Mouse (Mus musculus): ENCODE measurements around the gene Rmnd5a. TPM values are rescaled to one million over a fixed set of nuclear protein-coding genes. Genes with fewer than 3 reads are reported as not detected.

Rmnd5a gene
- total and polyA plus RNA-seq, 3 experiments: 22.6 to 497 (median 23.3) TPM

DNA sequence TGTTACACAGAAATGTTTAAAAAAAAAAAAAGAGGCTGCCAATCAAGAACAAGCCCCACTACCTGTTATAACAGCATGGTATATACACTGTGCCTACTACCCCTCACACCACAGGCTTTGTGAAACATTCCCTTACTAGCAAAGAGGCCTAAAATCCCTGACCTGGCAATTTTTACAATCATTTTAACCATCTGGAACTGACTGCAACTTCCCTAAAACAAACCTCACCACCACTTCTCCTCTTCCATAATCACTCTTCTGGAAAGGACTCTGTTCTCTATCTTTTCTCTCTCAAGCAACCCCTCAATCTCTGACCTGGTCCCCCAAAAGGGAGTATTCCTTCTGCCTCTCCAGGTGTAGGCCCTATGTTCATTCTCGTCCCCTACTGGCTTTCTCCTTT is 2.4 kb downstream of the Rmnd5a start:
- Histone ChIP-seq H3K4me1 (ENCODE audit: control insufficient read depth in 1 of 2, insufficient read depth in 2 of 2, low read length in 2 of 2) (peaks cover 15 to 21% of the 10 kb centered on the region in 2 experiments), H3K4me3 (ENCODE audit: control insufficient read depth in 1 of 2, insufficient read depth in 1 of 2, low read depth in 2 of 2, low read length in 2 of 2) (no peak overlapping the region)
- TF ChIP-seq RCOR1 (IDR thresholded peaks at IDR 0.05; ENCODE audit: low read depth, low read length) (peak; percentile 49; the same call in 1 of the 2 replicates), JUND (IDR thresholded peaks at IDR 0.05; ENCODE audit: low read depth, low read length) (no peak), POLR2AphosphoS2 (IDR thresholded peaks at IDR 0.05; ENCODE audit: low read length) (no peak), GATA1 (IDR thresholded peaks at IDR 0.05; ENCODE audit: low read depth, low read length) (peak; percentile 61), KAT2A (conservative IDR thresholded peaks at IDR 0.05; ENCODE audit: low read depth, low read length) (no peak), CTCF (IDR thresholded peaks at IDR 0.05 in 2 of 3, conservative IDR thresholded peaks at IDR 0.05 in 1 of 3; ENCODE audit: control insufficient read depth in 1 of 3, insufficient read depth in 1 of 3, low read depth in 2 of 3, low read length in 3 of 3, poor library complexity in 1 of 3, severe bottlenecking in 1 of 3) (no peak), CHD1 (IDR thresholded peaks at IDR 0.05; ENCODE audit: low read depth, low read length) (no peak), HCFC1 (IDR thresholded peaks at IDR 0.05; ENCODE audit: low read depth, low read length) (no peak), EP300 (IDR thresholded peaks at IDR 0.05; ENCODE audit: low read depth in 1 of 2, low read length in 2 of 2) (peak; percentile 43 to 69; a peak in 2 of 4 replicates), MYB (IDR thresholded peaks at IDR 0.05; ENCODE audit: low read depth, low read length) (no peak), BHLHE40 (IDR thresholded peaks at IDR 0.05; ENCODE audit: borderline replicate concordance, low read depth, low read length) (no peak), MYC (IDR thresholded peaks at IDR 0.05; ENCODE audit: low read depth, low read length) (no peak), CHD2 (IDR thresholded peaks at IDR 0.05; ENCODE audit: low read length) (no peak), RAD21 (IDR thresholded peaks at IDR 0.05; ENCODE audit: low read depth, low read length) (no peak), ETS1 (IDR thresholded peaks at IDR 0.05; ENCODE audit: low read depth, low read length) (peak; percentile 75), GABPA (IDR thresholded peaks at IDR 0.05; ENCODE audit: low read depth, low read length) (no peak), TCF12 (IDR thresholded peaks at IDR 0.05; ENCODE audit: low read depth, low read length) (no peak; the same call in 1 of the 2 replicates), TBP (IDR thresholded peaks at IDR 0.05; ENCODE audit: low read depth, low read length) (0 out of 2 replicates have a peak, but pooled peaks have one; percentile 34), ZMIZ1 (IDR thresholded peaks at IDR 0.05; ENCODE audit: low read depth, low read length) (no peak), ZKSCAN1 (IDR thresholded peaks at IDR 0.05; ENCODE audit: low read depth, low read length) (no peak), MAFK (IDR thresholded peaks at IDR 0.05; ENCODE audit: borderline replicate concordance, low read depth, low read length) (peak; percentile 98), MEF2A (IDR thresholded peaks at IDR 0.05; ENCODE audit: extremely low read depth, insufficient replicate concordance, low read depth, low read length, poor library complexity, severe bottlenecking) (no peak), MAZ (IDR thresholded peaks at IDR 0.05; ENCODE audit: low read depth, low read length) (no peak), POLR2AphosphoS5 (IDR thresholded peaks at IDR 0.05; ENCODE audit: borderline replicate concordance, low read depth, low read length) (no peak), MAX (IDR thresholded peaks at IDR 0.05; ENCODE audit: low read length) (no peak), E2F4 (IDR thresholded peaks at IDR 0.05; ENCODE audit: borderline replicate concordance, low read depth, low read length) (no peak), POLR2A (IDR thresholded peaks at IDR 0.05; ENCODE audit: control insufficient read depth in 1 of 2, insufficient read depth in 1 of 2, low read depth in 1 of 2, low read length in 2 of 2, poor library complexity in 1 of 2) (no peak), USF2 (IDR thresholded peaks at IDR 0.05; ENCODE audit: borderline replicate concordance in 1 of 2, insufficient read depth in 1 of 2, low read depth in 1 of 2, low read length in 2 of 2) (no peak), SIN3A (IDR thresholded peaks at IDR 0.05; ENCODE audit: low read length) (no peak), NRF1 (IDR thresholded peaks at IDR 0.05; ENCODE audit: insufficient read depth, low read depth, low read length, poor library complexity, severe bottlenecking) (no peak), USF1 (IDR thresholded peaks at IDR 0.05; ENCODE audit: low read depth, low read length) (no peak), SMC3 (IDR thresholded peaks at IDR 0.05; ENCODE audit: low read depth, low read length) (no peak), ZC3H11A (IDR thresholded peaks at IDR 0.05; ENCODE audit: low read depth, low read length) (no peak), UBTF (IDR thresholded peaks at IDR 0.05; ENCODE audit: borderline replicate concordance, insufficient read depth, low read depth, low read length) (no peak), ZNF384 (IDR thresholded peaks at IDR 0.05; ENCODE audit: low read depth, low read length) (0 out of 2 replicates have a peak, but pooled peaks have one; percentile 33), NELFE (IDR thresholded peaks at IDR 0.05; ENCODE audit: low read depth, low read length) (no peak), TAL1 (IDR thresholded peaks at IDR 0.05; ENCODE audit: low read length) (peak; percentile 84), ELF1 (IDR thresholded peaks at IDR 0.05; ENCODE audit: low read depth, low read length) (no peak)

More for the DNA sequence above, 2.4 kb downstream of the Rmnd5a start:
- H3K27ac ChIP-seq (ENCODE audit: control insufficient read depth, low read depth, low read length): no peak overlapping the region
- H3K9ac ChIP-seq (ENCODE audit: control insufficient read depth, low read depth, low read length, poor library complexity, severe bottlenecking): no peak overlapping the region
- peak; percentile 71 for DNase-seq (ENCODE audit: low read depth, low spot score)
- peaks cover 33% of the 10 kb centered on the region for H3K79me2 ChIP-seq (ENCODE audit: control insufficient read depth, insufficient read depth, low read length, poor library complexity)
- no peaks in the 10 kb centered on the region for H3K27me3 ChIP-seq (ENCODE audit: control insufficient read depth in 1 of 2, insufficient read depth in 2 of 2, low read length in 2 of 2)
- H3K9me3 ChIP-seq (replicated peaks; ENCODE audit: insufficient read depth, low read length): no peaks in the 10 kb centered on the region
- peaks cover 0 to 25% of the 10 kb centered on the region in 2 experiments; a peak in 2 of 4 replicates for H3K36me3 ChIP-seq (ENCODE audit: control insufficient read depth in 1 of 2, insufficient read depth in 2 of 2, low read length in 2 of 2)
